Mouse (Mus musculus): Measurements from ENCODE around the gene Diexf. TPM values are rescaled to one million over a fixed set of nuclear protein-coding genes. Genes with fewer than 3 reads are reported as not detected.

Gene Diexf
- total RNA-seq (2021): 10 to 100 TPM in 1 of 2 experiments, 1 to 10 TPM in 1; 7.0 to 10.8 TPM

DNA sequence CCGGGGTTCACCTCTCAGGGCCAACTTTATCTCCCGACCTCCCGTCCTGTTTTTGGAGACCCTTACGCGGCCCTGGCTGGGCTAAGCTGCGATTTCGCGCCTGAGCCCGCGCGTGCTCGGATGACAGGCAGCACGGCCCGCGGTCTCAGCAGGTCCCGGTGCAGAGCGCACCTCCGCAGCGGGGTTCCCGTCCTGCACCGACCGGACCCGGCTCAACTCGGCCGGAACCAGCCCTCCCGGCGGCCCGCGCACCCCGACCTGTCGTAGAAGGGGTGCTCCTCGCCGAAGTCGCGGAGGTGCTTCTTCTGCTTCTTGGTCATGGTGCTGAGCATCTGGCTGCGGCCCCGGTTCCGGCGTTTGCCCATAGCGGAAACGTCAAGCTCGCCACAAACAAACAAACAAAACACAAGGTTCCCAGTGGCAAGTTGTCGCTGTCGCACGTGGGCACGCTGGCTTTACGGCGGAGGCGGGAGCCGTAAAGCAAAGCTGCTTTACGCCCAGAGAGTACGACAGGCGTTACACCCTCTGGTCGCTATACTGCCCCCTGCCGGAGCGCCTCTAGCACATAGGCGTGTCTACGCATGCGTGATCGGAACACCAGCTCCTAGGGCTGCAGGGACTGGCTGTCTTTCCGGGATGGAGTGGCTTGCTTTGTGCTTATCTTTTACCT, at the start of gene Diexf:
Diexf (minus strand) TSS at position 487 of the 670 bp plus-strand sequence.
- peak; percentile 97 to 99 for DNase-seq
- intact Hi-C loops (cut with DNase I): loop anchor here (2.0 to 5.0 kb wide), 3 partner anchors 41 to 128 kb away; no protein-coding TSS in a partner anchor

DNA sequence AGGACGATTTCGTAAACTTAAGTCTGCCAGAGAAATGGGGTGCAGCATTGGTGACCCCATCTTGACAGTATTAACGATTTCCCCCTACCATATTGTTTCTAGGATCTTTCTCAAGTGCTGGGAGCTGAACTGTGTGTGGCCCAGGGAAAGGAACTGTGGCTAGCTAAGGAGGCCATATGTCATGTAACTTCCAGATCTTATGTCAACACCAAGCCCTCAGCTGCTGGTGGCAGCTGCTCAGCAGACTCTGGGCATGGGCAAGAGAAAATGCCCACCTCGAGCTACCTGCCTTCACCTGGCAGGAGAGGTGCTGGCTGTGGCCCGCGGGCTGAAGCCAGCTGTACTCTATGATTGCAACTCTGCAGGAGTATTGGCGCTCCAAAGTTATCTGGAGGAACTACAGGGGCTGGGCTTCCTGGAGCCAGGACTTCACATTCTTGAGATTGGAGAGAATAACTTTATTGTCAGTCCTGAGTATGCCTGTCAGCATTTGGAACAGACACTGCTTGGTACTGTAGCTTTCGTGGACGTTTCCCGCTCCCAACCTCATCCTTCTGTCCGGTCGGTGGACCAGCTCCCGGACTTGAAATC, 44.2 kb upstream of the Diexf start:
- DNase-seq: peak; percentile 14 to 46
- intact Hi-C loops (cut with DNase I): no loop called here

DNA sequence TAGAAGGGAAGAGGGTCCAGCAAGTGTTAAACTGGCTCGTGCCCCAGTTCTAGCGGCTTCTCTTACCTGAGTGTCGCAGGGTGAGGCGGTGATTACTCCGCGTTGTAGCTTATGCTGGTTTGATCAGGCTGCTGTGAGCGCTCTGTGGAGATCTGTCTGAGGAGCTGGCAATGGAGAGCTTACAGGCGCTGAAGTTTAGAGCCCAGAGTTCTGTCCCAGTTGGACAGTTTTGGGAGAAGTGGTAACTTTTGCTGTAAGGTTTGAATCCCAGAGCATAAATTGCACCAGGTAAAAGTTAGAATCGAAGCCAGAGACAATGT, 43.7 kb upstream of the Diexf start:
- intact Hi-C loops (cut with DNase I): no loop called here
- DNase-seq: no peak

DNA sequence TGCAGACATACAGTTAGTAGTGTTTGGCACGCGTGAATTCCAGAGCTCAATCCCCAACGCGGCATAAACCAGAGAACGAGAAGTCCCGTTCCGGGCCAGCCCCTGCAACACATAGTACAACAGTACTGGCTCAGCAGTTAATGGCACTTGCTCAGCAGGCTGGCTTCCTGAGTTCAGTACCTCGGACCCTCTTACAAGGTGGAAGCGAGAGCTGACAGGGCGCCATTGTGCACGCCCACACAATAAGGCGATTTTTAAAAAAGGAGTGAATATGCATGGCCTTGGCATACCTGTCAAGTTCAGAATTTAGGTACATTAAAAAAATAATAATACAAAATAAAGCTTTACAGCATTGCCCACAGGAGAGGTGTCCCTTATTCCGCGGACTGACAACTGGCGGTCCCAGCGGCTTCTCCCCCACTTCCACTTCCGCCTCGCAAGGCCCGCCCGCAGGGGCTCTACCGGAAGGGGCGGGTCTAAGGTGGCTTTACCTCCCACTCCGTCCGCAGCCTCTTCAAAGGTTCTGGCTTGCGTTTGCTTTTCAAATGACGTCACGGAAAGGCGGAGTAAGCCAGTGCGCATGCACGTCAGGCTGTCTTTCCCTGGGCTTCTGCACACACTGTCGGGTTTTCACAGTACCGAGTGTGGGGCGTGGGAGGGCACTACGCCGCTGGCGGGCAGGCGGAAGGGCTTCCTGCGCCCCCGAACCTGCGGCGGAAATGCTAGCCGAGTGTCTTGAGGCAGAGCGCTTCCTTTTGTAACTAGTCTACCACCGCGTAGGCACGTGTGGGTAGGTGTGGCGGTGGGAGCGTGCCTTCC, 43.1 kb upstream of the Diexf start:
- DNase-seq: peak; percentile 98
- intact Hi-C loops (cut with DNase I): no loop called here

DNA sequence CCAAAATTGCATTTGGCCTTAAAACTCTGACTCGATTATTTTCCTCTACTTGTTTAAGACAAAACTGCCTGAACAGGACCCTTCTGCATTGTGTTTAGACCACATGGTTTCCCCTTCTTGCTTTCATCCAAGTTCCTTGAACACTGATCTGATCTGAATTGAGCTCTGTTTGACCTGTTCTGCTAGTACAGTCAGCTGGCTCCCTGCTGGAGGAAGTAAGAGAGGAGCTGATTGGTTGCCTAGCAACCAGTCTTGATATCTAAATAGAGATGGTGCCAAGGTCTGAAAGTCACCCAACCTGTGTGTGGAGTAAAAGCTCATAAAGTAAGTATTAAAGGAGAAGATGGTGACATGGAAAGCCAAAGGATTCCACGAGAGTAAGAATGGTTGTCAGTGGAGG, 39.8 kb upstream of the Diexf start:
- intact Hi-C loops (cut with DNase I): loop anchor here (2.0 to 10.0 kb wide), 2 partner anchors 39 to 1295 kb away; partner anchors contain the start of gene Diexf
- DNase-seq: peak; percentile 22 to 51

DNA sequence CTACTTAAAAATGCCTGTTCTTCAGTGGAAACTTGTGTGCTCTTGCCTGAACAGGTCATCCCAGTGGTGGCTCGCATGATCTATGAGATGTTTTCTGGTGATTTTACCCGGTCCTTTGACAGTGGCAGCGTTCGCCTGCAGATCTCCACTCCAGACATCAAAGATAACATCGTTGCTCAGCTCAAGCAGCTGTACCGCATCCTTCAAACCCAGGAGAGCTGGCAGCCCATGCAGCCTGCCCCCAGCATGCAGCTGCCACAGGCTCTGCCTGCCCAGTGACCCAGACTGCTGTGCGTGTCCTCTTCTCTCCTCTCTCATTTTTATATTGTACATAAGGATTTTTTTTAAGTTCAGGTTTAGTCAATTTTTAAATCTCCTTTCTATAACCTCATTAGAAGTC, 39.2 kb upstream of the Diexf start:
- DNase-seq: no peak
- intact Hi-C loops (cut with DNase I): loop anchor here (10.0 kb wide), 1 partner anchor 1294 kb away; no protein-coding TSS in a partner anchor

DNA sequence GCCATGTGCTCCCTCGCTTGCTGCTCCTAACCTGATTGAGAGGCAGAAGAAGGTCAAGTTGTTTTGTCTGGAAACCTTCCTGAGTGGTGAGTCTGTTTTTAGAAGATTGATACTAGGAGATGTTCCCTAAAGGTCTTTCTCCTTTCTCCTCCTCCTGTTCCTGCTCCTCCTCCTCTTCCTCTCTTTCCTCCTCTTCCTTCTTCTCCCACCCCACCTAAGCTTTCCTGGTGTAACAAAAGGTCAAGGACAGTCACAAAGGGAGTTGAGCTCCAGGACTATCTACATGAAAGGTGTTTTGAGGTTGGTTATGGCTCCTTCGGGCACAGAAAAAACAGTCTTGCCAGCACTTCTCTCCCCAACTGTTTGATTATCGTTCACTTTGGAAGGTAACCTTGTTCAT, 37.7 kb upstream of the Diexf start, which contains the start of gene A130010J15Rik:
A130010J15Rik (plus strand) TSS at position 301 of the 400 bp plus-strand sequence.
- intact Hi-C loops (cut with DNase I): loop anchor here (10.0 kb wide), 1 partner anchor 1293 kb away; no protein-coding TSS in a partner anchor
- DNase-seq: no peak

DNA sequence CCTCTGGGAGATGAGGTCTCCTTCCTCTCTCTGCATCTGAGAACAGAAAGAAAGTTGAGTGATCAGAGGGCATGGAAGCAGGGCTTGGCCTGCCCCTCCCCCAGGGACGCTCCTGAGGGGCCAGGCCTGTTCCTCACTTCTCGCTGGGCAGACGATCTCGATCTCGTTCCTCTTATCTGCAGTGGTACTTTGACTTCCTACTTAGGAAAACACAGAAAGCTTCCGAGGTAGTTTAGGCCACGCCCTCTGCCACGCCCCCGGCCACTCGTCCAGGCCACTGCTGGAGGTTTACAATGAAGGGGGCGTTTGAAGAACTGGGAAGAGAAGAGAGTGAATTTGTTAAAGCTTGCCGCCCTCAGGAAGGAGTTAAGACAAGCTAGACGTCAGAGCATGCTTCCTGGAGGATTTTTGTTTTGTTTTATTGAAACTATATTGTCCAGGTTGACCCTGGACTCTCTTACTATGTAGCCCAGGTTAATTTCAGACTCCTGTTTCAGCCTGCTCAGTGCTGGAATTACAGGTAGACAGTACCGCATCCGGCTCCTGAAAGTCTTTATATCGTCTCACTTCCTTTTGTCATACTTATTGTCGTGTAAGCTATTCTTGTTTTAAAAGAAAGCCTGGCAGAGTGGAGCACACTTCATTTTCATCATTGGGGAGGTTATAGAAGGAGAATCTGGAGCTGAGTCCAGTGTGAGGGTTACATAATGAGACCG, 30.4 kb upstream of the Diexf start:
- intact Hi-C loops (cut with DNase I): loop anchor here (10.0 kb wide), 1 partner anchor 1286 kb away; no protein-coding TSS in a partner anchor
- DNase-seq: peak; percentile 46 to 51

DNA sequence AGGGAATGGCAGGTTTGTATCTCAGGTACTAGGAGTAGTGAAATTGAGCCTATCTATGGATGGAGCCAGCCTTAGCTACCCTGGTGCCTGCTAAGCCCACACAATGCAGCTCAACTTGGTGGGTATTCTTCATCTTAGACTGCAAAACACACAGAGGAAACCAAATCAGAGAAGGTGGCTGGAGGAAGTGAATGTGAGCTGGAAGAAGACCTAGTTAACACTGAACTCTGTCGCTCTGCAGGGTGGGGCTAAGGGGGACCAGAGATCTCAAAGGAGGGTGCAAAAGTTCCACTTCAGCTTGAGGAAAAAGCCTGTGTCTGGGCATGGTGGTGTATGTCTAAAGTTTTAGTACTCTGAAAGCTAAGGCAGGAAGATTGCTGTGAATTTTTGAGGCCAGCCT, 29.5 kb upstream of the Diexf start:
- DNase-seq: no peak
- intact Hi-C loops (cut with DNase I): loop anchor here (10.0 kb wide), 1 partner anchor 1285 kb away; no protein-coding TSS in a partner anchor

DNA sequence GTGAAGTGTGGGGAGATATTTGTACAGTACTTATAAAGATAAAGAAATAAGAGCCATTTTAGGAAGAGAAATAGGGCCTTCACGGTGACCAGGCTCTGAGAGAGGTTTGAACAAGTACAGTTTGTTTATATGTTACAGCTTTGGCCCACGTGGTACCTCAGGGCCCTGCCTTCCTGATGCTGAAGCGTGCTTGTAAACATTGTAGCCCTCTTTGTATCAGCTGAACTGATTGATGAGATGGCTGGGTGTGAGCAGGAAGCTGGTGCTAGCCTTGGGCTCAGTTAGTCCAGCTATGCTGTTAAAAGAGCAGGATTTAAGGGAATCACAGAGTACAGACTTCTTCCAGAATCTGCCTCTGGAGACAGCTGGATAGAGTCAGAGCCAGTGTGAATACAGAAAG, 29.1 kb upstream of the Diexf start:
- DNase-seq: no peak
- intact Hi-C loops (cut with DNase I): no loop called here

DNA sequence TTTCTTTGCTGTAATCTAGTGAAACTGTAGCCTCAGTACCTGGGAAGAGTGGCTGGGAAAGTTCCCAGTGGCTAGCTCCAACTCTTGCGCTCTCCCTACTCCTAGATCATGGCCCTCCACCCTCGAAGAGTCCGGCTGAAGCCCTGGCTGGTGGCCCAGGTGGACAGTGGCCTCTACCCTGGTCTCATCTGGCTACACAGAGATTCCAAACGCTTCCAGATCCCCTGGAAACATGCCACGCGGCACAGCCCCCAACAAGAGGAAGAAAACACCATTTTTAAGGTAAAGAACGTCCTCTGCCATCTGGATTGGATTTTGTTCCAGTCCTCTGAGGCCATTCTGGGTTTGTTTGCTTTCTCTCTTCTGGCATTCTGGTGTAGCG, 27.0 kb upstream of the Diexf start:
- intact Hi-C loops (cut with DNase I): no loop called here
- DNase-seq: no peak

DNA sequence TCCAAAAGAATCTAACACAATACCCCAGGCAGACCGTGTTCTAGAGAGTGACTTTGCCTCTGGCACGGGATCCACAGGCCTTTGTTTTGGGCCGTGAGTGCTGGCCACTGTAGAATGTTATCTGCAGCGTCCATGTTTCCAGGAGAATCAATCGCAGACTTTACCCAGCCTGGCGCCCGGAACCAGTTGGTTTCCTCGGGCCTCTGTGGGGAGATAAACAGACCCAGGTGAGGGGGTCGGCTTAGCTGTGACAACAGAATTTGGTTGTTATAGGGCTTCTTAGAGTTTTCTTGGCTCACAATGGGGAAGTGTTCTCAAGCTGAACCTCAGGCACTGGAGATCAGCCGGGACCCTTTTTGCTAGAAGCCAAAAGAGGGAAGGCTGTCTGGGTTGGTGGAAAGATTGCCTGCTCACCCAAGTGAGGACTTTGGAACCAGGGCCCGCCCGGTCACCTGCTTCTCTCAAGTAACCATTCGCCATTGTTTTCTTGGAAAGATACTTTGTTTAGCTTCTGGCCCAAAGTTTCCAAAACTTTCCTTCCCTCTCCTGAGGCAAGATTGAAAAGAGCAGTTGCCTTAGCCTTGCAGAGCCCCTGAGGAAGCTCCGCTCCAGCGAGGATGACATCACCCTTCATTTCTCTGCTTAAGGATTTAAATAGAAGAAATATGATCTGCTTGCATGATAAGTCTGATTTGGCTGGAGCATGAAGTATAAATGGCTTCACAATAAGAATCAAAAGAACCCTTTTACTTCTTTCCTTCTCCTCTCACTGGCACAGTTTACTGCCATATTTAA, 26.4 kb upstream of the Diexf start:
- intact Hi-C loops (cut with DNase I): no loop called here
- DNase-seq: peak; percentile 15 to 21

DNA sequence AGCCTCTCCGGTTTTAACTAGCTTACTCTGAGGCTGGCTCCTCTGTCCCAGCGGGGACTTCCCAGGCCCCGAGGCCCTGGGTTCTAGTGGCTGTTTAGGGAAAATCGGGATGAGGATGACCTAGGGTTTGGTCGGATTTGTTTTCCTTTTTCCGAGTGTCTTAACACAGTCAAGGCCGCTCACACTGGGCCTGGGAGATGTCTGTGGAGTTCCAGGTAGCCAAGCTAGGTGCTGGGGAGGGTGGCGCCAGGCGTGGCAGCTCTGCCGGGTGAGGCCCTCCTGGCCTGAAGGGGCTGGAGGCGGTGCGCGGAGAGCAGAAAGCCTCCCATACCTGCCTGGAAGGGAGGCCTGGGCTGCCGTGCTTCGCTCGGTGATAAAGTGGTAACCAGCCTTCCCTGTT, 23.5 kb upstream of the Diexf start:
- no peak for DNase-seq
- intact Hi-C loops (cut with DNase I): no loop called here

DNA sequence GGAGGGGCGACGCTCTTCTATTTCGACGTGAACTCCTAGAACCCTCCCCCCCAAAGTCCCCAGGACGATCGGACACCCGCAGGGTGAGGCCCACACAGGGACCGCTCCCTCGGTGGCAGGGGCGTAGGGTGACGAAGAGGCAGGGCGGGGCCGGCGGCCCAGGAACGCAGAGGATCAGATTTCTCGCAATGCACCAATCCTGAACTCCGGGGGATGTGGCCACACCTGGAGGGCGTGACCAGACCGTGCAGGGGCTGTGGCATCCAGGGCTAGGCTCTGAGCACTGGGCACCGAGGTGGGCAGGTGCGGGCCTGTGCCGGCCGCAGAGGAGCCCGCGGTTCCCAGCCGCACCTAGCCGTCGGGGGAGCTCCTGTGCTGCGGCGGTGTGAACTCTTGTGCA, 22.8 kb upstream of the Diexf start, which contains the start of gene Irf6:
Irf6 (plus strand) TSS at position 240 of the 400 bp plus-strand sequence.
- intact Hi-C loops (cut with DNase I): no loop called here
- DNase-seq: peak; percentile 58 to 65

DNA sequence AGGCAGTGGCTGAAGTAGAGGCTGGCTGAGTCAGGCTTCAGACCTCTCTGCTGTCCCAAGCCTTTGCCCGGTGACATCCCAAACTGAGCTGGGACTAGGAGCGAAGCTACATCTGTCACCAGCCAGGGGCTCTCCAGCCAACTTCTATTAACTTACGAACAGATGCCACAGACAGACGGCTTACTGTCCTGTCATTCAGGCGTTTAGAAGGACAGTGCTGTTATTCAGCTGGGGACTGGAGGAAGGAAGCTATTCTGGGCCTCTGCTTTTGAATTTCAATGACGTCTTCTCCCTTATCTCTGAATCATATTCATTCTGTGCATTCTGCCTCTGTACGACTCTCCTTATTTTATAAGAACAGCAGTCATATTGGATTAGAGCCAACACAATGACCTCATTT, 21.1 kb upstream of the Diexf start:
- DNase-seq: no peak
- intact Hi-C loops (cut with DNase I): no loop called here

DNA sequence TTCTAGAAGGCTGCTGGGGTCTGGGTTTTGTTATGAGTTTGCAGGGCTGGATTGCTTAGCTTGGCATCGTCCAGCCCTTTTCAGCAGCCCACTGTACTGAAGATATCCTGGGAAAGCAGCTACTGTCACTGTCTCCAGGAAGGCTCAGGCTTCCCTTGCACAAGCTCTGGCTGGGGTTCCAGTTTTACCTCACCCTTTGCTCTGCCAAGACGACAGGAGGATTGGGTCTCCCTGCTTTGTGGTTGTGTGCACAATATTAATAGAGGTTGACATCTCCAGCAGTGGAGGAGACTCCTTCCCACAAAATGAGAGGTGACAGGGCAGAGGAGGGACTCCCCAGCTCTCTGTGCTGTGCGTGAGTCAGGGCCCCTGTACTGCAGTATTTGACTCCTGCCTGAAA, 19.2 kb upstream of the Diexf start:
- DNase-seq: no peak
- intact Hi-C loops (cut with DNase I): no loop called here

DNA sequence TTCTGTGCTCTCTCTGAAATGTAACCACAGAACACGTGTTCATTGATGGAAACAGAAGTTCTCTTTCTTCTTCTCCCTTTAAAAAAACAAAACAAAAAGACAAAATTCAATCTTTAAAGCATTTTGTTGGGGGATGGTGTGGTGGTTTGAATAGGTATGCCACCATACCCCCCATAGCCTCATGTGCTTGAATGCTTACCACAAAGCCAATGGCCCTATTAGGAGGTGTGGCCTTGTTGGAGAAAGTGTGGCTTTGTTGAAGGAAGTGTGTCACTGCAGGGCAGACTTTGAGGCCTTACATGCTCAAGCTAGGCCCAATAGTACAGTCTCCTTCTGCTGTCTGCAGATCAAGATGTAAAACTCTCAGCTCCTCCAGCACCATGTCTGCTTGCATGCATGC, 16.3 kb upstream of the Diexf start:
- intact Hi-C loops (cut with DNase I): no loop called here
- DNase-seq: no peak

DNA sequence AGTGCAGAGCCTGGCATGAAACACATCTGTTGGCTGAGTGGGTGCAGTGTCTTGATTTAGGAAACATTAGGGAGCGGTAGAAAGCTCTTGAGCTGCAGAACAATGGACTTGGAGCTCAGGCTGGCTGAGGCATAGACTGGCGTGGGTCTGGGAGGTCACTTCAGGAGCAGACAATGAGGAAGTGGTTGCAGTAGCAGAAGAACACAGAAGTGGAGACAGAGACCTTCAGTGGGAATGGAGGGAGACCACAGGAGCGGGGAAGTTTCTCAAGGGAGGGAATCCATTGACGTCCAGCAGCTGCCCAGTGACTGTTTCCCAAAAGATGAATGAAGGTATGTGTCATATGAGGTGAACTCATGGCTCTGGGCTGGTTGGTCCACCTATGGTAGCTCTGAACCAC, 15.0 kb upstream of the Diexf start:
- intact Hi-C loops (cut with DNase I): no loop called here
- DNase-seq: no peak

DNA sequence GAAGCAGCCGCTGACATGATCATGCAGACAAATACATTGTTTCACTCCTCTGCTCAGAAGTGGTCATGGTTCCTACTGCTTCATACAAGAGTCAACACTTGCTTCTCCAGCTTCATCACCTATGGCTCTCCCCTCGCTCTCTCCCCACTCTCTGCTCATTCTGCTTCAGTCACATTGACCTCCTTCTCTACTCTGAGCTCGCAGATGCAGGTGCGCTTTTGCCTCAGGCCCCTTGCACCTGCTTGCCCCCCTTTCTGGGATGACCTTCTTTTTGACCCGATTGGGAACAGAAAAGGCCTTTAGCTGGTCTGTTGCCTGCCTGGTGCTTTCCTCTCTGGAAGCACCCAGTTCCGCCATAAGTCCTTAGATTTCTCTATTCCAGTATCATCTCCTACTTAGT, 14.4 kb upstream of the Diexf start:
- no peak for DNase-seq
- intact Hi-C loops (cut with DNase I): no loop called here

DNA sequence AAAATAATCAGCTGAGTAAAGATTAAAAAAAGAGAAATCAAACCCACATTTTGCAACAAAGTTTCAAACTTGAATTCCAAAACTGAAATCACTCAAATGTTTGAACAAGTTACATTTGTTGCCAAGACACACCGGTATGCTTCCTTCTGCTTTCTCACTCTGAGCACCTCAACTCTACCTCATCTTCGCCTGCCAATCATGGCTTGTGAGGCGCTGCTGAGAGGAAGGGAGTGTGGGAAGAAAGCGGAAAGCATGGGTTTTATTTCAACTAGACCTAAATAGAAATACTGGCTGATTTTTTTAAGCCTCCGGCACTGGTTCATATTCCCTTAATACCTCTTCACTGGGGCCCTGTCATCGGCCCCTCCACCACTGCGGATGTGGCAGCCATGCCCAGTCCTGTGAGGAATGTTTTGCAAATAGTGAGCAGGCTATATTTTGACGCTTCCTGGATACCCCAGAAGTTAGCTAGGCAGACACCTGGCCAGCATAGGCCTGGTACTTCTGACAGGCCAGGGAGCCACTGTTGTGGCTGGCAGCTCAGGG, 12.5 kb upstream of the Diexf start:
- intact Hi-C loops (cut with DNase I): no loop called here

More for the DNA sequence above, 12.5 kb upstream of the Diexf start:
- DNase-seq: no peak

All from heart, postnatal 10 days (tissue).